Mouse (Mus musculus): ENCODE data around the gene Arhgef33.
"Not testable (repeated sequence)": the region's sequence is repeated elsewhere in the genome, so short reads cannot be mapped to it uniquely, and the experiment has no call there.

Gene Arhgef33

GRCm38 (mm10) chr17:80307251-80307650, at the start of gene Arhgef33:
TSS of gene Arhgef33 (plus strand) at chr17:80307407.
- DNase-seq (ENCODE audit: low spot score in 2 of 2): no peak

DNA sequence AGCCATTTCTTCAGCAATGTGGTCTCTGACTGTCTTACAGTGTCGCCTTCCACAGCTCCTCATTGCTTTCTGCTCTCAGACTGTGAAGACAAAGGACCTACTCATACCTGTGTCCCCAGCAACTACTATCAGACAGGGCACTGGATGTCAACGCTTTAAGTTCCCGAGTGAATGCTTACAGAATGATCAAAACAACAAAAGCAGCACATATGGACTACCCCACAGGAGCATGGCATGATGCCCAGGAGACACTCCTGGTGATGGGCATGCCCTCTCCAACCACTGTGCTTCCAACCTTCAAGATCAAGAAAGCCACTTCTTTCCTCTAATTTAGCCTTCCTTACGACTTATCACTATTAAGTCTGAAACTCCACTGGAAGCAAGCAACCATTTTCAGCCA, 40.1 kb upstream of the Arhgef33 start:
- DNase-seq (ENCODE audit: low spot score in 2 of 2): no peak

GRCm38 (mm10) chr17:80268151-80268550, 39.1 kb upstream of the Arhgef33 start:
- no peak for DNase-seq (ENCODE audit: low spot score in 2 of 2)

DNA sequence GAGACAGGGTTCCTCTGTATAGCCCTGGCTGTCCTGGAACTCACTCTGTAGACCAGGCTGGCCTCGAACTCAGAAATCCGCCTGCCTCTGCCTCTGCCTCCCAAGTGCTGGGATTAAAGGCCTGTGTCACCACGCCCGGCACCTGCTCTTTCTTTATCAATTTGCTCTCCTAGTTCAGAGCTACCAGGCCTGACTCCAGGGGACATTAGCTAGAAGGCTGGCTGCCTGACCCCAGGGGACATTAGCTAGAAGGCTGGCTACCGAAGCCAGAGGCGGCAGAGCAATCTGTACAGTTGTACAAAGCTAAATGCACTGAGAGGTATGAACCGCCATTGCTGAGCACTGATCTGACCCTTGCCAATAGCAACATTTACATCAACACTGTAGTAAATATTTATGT, 36.6 kb upstream of the Arhgef33 start:
- not testable (repeated sequence) for DNase-seq (ENCODE audit: low spot score in 2 of 2)

DNA sequence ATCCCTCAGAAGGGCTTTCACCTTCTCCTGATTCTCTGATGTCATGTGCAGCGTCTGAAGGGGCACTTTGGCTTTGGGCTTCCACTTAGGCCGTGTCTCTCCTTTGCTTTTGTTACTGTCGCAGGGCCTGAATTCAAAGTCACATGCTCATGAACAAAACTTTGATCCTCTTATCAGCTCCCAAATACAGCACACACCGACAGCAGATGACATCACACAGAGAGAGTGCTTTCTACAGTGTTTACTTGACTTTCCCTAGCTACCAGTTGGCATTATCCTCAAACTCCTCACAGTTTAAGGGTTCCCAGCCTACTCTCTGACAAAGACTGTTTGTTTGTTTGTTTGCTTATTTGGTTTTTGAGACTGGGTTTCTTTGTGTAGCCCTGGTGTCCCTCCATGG, 29.0 kb upstream of the Arhgef33 start:
- no peak for DNase-seq (ENCODE audit: low spot score in 2 of 2)

- DNase-seq (ENCODE audit: low spot score in 2 of 2): no peak
These were observed 27.7 kb upstream of the Arhgef33 start for GRCm38 (mm10) chr17:80279340-80280070.

DNA sequence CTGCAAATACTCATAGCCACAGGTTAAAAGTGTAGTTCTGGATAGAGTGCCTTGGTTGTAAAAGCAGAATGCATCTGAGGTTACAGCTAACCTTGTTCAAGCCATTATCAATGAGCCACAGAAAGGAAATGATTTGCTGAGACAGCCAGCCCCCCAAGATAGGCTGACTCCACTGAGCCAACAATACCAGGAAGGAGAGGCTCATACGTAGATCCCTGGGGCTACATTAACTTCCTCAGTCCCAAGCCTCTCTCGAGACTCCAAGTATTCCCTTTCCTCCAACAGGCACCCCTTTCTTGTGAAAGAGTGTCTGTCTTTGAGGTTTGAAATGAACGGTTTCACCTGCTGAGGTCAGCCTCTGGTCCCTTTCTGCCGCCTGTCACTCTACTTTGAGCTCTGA, 22.8 kb upstream of the Arhgef33 start:
- DNase-seq (ENCODE audit: low spot score in 2 of 2): no peak

DNA sequence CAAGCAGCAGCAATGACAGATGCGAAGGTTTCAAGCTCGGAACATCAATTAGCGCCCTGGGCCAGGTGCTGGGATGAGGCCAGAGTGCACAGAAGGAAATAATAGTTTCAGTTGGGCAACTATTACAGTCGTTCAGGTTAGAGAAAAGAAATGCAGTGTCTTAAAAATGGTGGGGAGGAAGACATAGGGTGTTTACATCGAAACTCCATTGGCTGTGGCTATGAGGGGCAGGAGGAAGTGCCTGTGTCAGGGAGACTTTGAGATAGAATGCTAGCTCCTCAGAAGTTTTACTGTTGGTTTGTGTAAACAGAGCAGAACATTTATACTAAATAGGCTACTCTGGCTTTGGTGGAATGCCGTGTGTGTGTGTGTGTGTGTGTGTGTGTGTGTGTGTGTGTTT, 19.2 kb upstream of the Arhgef33 start:
- no peak for DNase-seq (ENCODE audit: low spot score in 2 of 2)

- no peak for DNase-seq (ENCODE audit: low spot score in 2 of 2)
These were observed 17.7 kb upstream of the Arhgef33 start for GRCm38 (mm10) chr17:80289280-80290073.

DNA sequence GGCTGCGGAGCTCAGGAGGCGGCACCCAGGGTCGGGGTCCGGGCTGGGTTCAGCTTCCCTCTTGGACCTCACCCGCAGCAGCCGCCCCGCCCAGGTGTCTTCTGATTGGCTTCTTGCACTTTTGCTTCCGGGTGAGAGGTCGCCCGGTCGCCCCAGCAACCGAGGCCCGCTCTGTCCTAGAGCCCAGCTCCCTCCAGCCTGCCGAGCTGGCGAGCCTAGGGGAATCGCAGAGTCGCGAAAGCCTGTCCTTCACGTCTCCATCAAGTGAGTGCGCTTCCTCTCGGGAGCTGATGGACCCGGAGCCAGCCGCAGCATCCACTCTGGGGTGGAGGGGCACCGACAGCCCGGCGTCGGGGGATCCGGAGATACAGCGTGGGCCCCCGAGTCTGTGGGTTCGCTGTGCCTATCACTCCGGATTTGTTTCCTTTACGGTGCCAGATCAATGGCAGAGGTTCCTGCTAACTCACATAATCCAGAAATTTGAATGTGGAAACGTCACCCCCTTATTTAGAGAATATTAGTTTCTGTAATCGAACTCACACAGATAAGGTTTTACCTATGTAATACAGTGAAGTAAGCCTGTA, 17.0 kb upstream of the Arhgef33 start, which contains the start of the genes Morn2 and Dhx57:
Morn2 (plus strand) TSS at position 130 of the 584 bp plus-strand sequence.
Dhx57 (minus strand) TSS at position 403 of the 584 bp plus-strand sequence.
- peak; percentile 96 for DNase-seq (ENCODE audit: low spot score in 2 of 2)

GRCm38 (mm10) chr17:80291148-80291547, 16.1 kb upstream of the Arhgef33 start:
- no peak for DNase-seq (ENCODE audit: low spot score in 2 of 2)

- DNase-seq (ENCODE audit: low spot score in 2 of 2): no peak
These were observed 11.9 kb upstream of the Arhgef33 start for GRCm38 (mm10) chr17:80295258-80295657.

DNA sequence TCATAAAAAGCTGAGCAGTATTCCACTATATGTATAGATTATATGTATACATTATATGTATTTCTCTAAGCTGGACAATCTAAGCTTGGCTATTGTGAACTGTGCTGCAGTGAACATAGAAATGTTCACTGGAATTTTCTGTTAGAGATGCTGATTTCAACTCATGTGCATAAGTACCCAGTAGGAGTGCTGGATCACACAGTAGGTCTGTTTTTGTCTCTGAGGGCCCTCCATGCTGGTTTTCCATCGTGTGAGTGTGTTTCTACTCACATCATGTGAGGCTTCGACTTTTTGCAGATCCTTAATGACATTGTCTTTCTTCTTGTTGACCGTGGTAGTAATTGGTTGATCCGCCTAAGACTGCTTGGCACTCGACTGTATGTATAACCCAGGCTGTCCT, 8.4 kb upstream of the Arhgef33 start:
- DNase-seq (ENCODE audit: low spot score in 2 of 2): no peak

- DNase-seq (ENCODE audit: low spot score in 2 of 2): no peak
These were observed 4.6 kb downstream of the Arhgef33 start for GRCm38 (mm10) chr17:80311761-80312160.

GRCm38 (mm10) chr17:80312405-80312804, 5.2 kb downstream of the Arhgef33 start:
- no peak for DNase-seq (ENCODE audit: low spot score in 2 of 2)

DNA sequence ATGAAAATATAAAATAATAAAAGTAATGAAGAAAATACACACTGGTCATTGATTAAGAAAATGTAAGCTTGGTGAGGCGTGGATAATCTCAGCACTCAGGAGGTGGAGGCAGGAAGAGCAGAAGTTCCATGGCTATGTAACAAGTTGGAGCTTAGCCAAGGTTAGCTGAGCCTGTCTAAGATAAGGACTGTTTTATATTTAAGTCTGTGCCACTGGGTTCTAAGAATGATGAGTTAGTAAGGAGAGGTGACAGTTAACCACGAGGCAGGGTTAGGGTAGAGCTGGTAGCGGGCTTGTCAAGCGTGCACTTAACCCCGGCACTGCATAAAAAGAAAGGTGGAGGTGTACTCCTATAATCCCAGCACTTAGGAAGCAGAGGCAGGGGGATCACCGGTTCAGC, 15.0 kb downstream of the Arhgef33 start:
- no peak for DNase-seq (ENCODE audit: low spot score in 2 of 2)

- DNase-seq (ENCODE audit: low spot score in 2 of 2): no peak
These were observed 15.8 kb downstream of the Arhgef33 start for GRCm38 (mm10) chr17:80323015-80323414.

DNA sequence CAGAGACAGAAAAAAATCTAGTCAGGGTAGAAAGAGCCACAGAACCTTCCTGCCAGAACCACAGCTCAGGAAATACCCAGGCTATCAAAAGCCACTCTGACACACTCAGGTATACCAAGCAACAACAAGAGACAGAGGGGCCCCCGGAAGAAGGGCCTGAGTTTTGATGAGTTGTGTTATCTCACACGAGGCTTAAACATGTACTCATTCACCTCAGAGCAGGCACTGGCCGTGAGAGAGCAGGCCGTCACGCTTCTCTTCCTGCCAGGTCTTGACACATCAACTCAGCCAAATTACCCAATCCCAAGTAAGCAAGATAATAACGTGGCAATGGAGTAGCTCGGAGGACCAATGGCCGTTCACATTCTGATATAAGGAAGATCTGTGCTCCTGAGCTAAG, 16.5 kb downstream of the Arhgef33 start:
- no peak for DNase-seq (ENCODE audit: low spot score in 2 of 2)

DNA sequence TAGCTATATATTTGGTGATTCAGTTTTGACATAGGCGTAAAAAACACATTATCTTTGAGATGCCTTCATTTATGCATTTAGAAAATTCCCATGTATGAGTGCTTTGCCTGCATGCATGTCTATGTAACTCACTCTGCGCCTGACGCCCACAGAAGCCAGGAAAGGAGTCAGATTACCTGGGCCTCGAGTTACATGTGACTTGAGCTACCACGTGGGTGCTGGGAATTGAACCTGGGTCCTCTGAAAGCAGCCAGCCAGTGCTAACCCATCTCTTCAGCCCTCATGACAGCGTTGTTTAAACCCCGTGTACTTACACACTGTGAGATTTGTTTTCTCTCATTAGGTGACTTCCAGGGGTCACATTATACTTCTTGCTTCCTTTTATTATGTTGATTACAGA, 17.3 kb downstream of the Arhgef33 start:
- DNase-seq (ENCODE audit: low spot score in 2 of 2): no peak

GRCm38 (mm10) chr17:80325456-80325855, 18.2 kb downstream of the Arhgef33 start:
- DNase-seq (ENCODE audit: low spot score in 2 of 2): no peak

DNA sequence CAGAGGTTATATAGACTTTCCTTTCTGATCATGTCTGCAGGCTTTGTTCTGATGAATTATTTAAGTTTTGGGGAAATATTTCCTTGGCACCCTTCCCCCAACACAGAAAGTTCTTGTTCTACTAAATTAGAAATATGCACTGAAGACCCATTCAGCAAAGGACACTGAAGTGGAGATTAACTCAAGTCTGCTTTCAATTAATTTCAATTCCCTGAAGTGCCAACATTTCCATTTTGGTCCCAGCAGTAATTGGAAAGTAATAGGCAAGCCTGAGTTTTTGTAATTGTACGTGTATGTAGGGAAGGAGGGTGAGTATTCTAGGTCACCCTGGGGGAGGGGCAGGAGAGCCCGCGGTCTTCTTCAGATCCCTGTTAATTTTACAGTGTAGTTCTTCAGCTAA, 19.2 kb downstream of the Arhgef33 start:
- DNase-seq (ENCODE audit: low spot score in 2 of 2): no peak

- DNase-seq (ENCODE audit: low spot score in 2 of 2): no peak
These were observed 25.2 kb downstream of the Arhgef33 start for GRCm38 (mm10) chr17:80332386-80332785.

DNA sequence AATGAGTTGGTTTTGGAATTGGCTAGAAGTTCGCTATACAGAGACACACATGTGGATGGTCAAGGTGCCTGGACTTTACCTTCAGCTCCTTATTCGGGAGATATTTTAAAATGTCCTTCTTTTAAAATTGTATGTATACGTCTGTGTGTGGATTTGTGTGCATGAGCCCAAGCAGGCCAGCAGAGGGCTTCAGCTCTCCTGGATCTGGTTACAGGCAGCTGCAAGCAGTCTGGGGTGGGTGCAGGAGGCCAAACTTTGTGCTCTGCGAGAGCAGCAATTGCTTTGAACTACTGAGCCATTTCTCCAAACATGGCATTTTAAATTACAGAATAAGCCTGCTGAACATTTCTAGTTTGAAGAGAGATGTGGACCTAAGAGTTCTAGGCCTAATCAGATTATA, 38.1 kb downstream of the Arhgef33 start:
- no peak for DNase-seq (ENCODE audit: low spot score in 2 of 2)
